Mouse (Mus musculus) CD8-positive naive resting alpha-beta T cell, adult 2 months (primary cell): ENCODE measurements around the gene Caps2.
"Not testable (repeated sequence)": the region's sequence is repeated elsewhere in the genome, so short reads cannot be mapped to it uniquely, and the experiment has no call there.

ENCODE experiments used
- DNase-seq, 2 experiments: peaks; one replicate each; pipeline ENCODE4 v3.0.0; 2022; ENCODE audit warnings: low read depth in 2 of 2, low spot score in 2 of 2

Gene Caps2

GRCm38 (mm10) chr10:112163168-112163766 is at the start of gene Caps2:
Gene Caps2 (plus strand): TSS chr10:112163621.
- DNase-seq, result no peak

GRCm38 (mm10) chr10:112125090-112125489 is 38.3 kb upstream of the Caps2 start:
- not testable (repeated sequence) for DNase-seq

- DNase-seq, result not testable (repeated sequence)
Measured at GRCm38 (mm10) chr10:112127682-112128230, 35.7 kb upstream of the Caps2 start.

- DNase-seq, result no peak
Measured at GRCm38 (mm10) chr10:112132194-112132593, 31.2 kb upstream of the Caps2 start.

- DNase-seq, result no peak
Measured at GRCm38 (mm10) chr10:112138050-112138870, 25.2 kb upstream of the Caps2 start.

- no peak for DNase-seq
Measured at GRCm38 (mm10) chr10:112138871-112139430, 24.5 kb upstream of the Caps2 start.

GRCm38 (mm10) chr10:112139834-112140233 is 23.6 kb upstream of the Caps2 start:
- no peak for DNase-seq

- not testable (repeated sequence) for DNase-seq
Measured at GRCm38 (mm10) chr10:112159882-112160560, 3.4 kb upstream of the Caps2 start, which contains the start of gene Glipr1l3. Gene Glipr1l3 (minus strand): TSS chr10:112160327.

- DNase-seq, result not testable (repeated sequence)
Measured at GRCm38 (mm10) chr10:112177027-112177426, 13.6 kb downstream of the Caps2 start.

GRCm38 (mm10) chr10:112193919-112194318 is 30.5 kb downstream of the Caps2 start:
- DNase-seq, result not testable (repeated sequence)

- no peak for DNase-seq
Measured at GRCm38 (mm10) chr10:112203463-112203862, 40.0 kb downstream of the Caps2 start.

GRCm38 (mm10) chr10:112227073-112227472 is 63.7 kb downstream of the Caps2 start:
- no peak for DNase-seq

GRCm38 (mm10) chr10:112229091-112229843 is 65.8 kb downstream of the Caps2 start:
- DNase-seq, result not testable (repeated sequence)

GRCm38 (mm10) chr10:112232733-112233132 is 69.3 kb downstream of the Caps2 start:
- DNase-seq, result not testable (repeated sequence)

- DNase-seq, result not testable (repeated sequence)
Measured at GRCm38 (mm10) chr10:112235396-112235940, 72.0 kb downstream of the Caps2 start.

- DNase-seq, result no peak
Measured at GRCm38 (mm10) chr10:112248273-112248672, 84.9 kb downstream of the Caps2 start.

GRCm38 (mm10) chr10:112263467-112263866 is 100.0 kb downstream of the Caps2 start:
- no peak for DNase-seq
